Mouse (Mus musculus) heart, postnatal 14 days (tissue): ENCODE measurements at regions not wholly inside any gene's neighbourhood (a gene's known extent, or its start where the extent isn't known, plus 50 kb on each side); places are given as distances from the start of the nearest gene placed in this dataset.

Source experiments
- DNase-seq, 2 experiments: peaks; one replicate each; pipeline ENCODE4 v3.0.0; 2021 to 2022
- intact Hi-C: fragments of 180-260 bp; cut with DNase I; formaldehyde crosslinking; loops from one replicate; pipeline ENCODE4 v1.15.1; 2025

GRCm38 (mm10) chr11:112976914-112977785, 195.1 kb downstream of the Sox9 start:
- DNase-seq: no peak
- intact Hi-C loops: no loop called here

GRCm38 (mm10) chr11:112978884-112979283, 196.9 kb downstream of the Sox9 start:
- intact Hi-C loops: no loop called here
- DNase-seq: no peak

- intact Hi-C loops: no loop called here
Observed at GRCm38 (mm10) chr11:112979413-112979812, 197.4 kb downstream of the Sox9 start.

GRCm38 (mm10) chr11:112982165-112982801, 200.3 kb downstream of the Sox9 start:
- no peak for DNase-seq
- intact Hi-C loops: loop anchor here (10.0 kb wide), 1 partner anchor 197 kb away; the partner anchor contains the start of gene Sox9

More at GRCm38 (mm10) chr11:112979413-112979812, 197.4 kb downstream of the Sox9 start:
- DNase-seq: no peak

- DNase-seq: peak; percentile 17 to 38
- intact Hi-C loops: loop anchor here (10.0 kb wide), 1 partner anchor 198 kb away; the partner anchor contains the start of gene Sox9
Observed at GRCm38 (mm10) chr11:112982802-112983591, 201.0 kb downstream of the Sox9 start.

GRCm38 (mm10) chr11:112986029-112986573, 204.1 kb downstream of the Sox9 start:
- intact Hi-C loops: loop anchor here (10.0 kb wide), 1 partner anchor 201 kb away; the partner anchor contains the start of gene Sox9
- DNase-seq: no peak

- intact Hi-C loops: loop anchor here (10.0 kb wide), 1 partner anchor 203 kb away; the partner anchor contains the start of gene Sox9
- no peak for DNase-seq
Observed at GRCm38 (mm10) chr11:112987782-112988181, 205.8 kb downstream of the Sox9 start.

GRCm38 (mm10) chr11:112988900-112989299, 206.9 kb downstream of the Sox9 start:
- DNase-seq: no peak
- intact Hi-C loops: loop anchor here (10.0 kb wide), 1 partner anchor 204 kb away; the partner anchor contains the start of gene Sox9

GRCm38 (mm10) chr11:112989981-112990512, 208.0 kb downstream of the Sox9 start:
- intact Hi-C loops: loop anchor here (10.0 kb wide), 1 partner anchor 205 kb away; the partner anchor contains the start of gene Sox9
- DNase-seq: no peak

GRCm38 (mm10) chr11:112990751-112991150, 208.7 kb downstream of the Sox9 start:
- intact Hi-C loops: no loop called here
- DNase-seq: no peak

- intact Hi-C loops: no loop called here
- no peak for DNase-seq
Observed at GRCm38 (mm10) chr11:112991862-112992261, 209.8 kb downstream of the Sox9 start.

GRCm38 (mm10) chr11:112998777-112999583, 217.0 kb downstream of the Sox9 start:
- intact Hi-C loops: no loop called here
- DNase-seq: no peak

- intact Hi-C loops: no loop called here
- no peak for DNase-seq
Observed at GRCm38 (mm10) chr11:113001071-113001470, 219.0 kb downstream of the Sox9 start.

- intact Hi-C loops: no loop called here
- no peak for DNase-seq
Observed at GRCm38 (mm10) chr11:113005895-113006294, 223.9 kb downstream of the Sox9 start.

GRCm38 (mm10) chr11:113008521-113008920, 226.5 kb downstream of the Sox9 start:
- no peak for DNase-seq
- intact Hi-C loops: no loop called here

- intact Hi-C loops: no loop called here
- DNase-seq: no peak
Observed at GRCm38 (mm10) chr11:113009376-113009775, 227.4 kb downstream of the Sox9 start.

- DNase-seq: no peak
- intact Hi-C loops: no loop called here
Observed at GRCm38 (mm10) chr11:113010906-113011305, 228.9 kb downstream of the Sox9 start.

GRCm38 (mm10) chr11:113014186-113015010, 232.4 kb downstream of the Sox9 start:
- intact Hi-C loops: no loop called here

More at GRCm38 (mm10) chr11:113014186-113015010, 232.4 kb downstream of the Sox9 start:
- no peak for DNase-seq
